Mouse (Mus musculus): ENCODE measurements around the gene Dapl1. TPM values are rescaled to one million over a fixed set of nuclear protein-coding genes. Genes with fewer than 3 reads are reported as not detected.

Gene Dapl1
- total RNA-seq, 2 experiments from 2014 or later = 0.81 to 1.8 TPM

DNA sequence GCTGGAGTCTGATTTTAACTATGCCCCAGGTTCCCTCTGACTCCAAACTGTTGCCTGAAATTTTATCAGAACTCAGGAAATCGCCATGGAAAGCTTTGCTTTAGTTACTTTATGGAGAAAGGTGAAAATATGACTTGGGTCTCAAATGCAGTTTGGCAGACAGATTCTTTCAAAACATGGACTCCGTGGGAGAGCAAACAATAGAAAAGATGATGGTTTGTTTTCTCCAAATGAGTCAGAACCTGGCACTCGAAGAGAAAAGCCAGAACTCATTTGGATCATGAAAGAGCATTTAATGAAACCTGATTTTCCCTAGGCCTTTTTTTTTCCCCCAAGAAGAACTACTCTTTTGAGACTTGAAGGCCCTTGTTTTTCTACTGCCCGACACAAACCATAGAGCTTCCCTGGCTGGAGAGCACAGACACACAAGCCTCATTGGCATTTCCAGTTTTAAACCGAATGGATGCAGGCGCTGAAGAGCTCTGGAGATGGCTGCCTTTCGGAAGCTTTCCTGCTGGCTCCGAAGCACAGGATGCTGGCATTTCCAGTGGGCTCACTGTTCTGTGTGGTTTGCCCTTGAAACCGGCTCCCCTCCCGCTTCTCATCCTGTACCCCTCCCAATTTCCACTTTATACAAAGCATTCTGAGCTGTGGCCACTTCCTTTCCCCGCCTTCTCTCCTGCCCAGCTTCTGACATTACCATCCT lies 14.0 kb upstream of the Dapl1 start:
- intact Hi-C loops (cut with DNase I) = no loop called here

DNA sequence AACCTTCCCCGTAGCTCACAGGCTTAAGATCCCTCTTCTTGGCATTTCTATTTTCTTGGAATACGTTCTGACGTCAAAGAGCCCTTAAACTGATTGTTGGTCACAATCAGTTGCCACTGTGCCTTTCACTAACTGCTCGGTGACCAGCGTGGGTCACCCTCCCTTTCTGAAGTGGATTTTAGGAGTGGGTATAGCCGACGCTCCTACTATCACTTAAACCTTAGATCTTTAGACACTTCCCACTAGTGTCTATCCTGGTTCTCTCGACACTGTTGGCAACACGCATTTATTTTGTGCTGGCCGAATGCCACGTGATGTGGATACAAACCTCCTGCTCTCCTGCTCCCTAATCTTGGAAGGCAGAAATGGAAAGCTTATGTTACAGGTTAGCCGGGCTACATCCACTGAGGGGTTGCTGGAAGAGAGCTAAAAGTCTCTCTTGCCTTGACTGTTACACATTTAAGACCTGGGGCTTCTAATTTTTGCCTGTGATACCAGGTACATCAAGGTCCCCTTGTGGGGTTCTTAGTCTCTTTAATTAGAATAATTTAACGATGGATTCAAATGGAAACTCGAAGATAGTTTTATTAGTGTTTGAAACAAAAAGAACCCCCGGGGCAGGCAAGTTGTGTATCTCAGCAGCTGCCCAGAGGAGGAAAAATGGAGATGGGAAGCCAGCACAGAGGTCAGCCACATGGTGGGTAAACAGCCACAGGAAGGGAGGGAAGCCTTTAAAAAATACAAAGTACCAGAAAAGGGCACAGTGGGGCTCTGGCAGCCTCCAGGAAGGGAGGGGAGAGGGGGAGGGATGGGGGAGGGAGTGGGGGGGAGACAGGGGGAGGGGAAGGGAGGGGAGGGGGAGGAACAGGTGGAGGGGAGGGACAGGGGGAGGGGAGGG lies 13.2 kb upstream of the Dapl1 start:
- no peak for DNase-seq (ENCODE audit: low spot score in 2 of 2)
- intact Hi-C loops (cut with DNase I) = no loop called here

More for the DNA sequence above, 14.0 kb upstream of the Dapl1 start:
- no peak for DNase-seq (ENCODE audit: low spot score in 2 of 2)

- intact Hi-C loops (cut with DNase I) = no loop called here
- DNase-seq (ENCODE audit: low spot score in 2 of 2) = no peak
Observed at GRCm38 (mm10) chr2:59474336-59474735, 10.1 kb upstream of the Dapl1 start.

- intact Hi-C loops (cut with DNase I) = no loop called here
Observed at GRCm38 (mm10) chr2:59485080-59485479, 627 bp downstream of the Dapl1 start.

GRCm38 (mm10) chr2:59485657-59486056 lies 1.2 kb downstream of the Dapl1 start:
- intact Hi-C loops (cut with DNase I) = no loop called here
- DNase-seq (ENCODE audit: low spot score in 2 of 2) = no peak

More at GRCm38 (mm10) chr2:59485080-59485479, 627 bp downstream of the Dapl1 start:
- DNase-seq (ENCODE audit: low spot score in 2 of 2) = no peak

DNA sequence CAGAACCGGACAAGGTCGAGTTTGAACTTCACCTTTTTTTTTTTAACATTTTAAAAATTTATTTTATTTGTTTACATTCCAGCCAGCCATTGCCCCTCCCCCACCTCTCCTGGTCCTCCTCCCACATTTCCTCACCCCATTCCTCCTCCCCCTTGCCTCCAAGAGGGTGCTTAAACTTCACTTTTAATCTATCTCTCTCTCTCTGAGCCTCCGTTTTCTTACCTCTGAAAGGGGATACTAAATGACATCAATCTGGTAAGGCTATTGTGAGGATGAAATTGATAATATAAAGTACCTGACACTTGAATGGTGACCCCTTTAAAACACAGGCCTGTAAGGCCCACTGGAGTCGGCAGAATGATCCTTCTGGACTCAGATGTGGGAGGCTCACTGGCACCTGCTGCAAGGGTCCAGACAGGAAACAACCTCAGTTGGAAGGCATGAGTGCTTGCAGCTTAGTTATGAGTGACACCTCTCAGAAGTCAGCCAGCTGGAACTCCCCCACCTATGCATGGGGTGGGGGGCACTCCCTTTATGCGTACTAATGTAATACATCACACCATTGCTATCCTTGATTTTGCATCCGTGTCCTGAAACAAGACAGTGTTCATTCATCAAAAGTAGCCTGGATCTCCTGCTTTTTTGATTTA lies 1.9 kb downstream of the Dapl1 start:
- DNase-seq (ENCODE audit: low spot score in 2 of 2) = no peak
- intact Hi-C loops (cut with DNase I) = no loop called here

DNA sequence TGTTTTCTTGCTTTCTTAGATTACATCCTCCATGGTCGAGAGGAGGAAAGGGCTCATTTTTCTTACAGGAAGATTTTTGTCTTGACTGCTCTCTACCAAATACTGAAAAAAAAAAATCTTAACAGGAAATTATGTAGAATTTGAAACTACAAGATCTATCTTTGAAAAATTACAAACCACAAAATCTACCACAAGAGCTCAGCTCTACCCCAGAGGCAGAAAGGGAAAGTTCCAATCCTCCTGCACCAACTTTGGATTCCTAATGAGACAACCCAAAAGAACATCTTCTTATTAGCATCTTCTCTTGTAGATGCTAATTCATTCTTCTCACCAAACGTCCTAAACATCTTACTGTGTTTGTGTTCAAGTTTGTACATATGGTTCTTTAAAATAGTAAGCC lies 3.8 kb downstream of the Dapl1 start:
- intact Hi-C loops (cut with DNase I) = no loop called here
- no peak for DNase-seq (ENCODE audit: low spot score in 2 of 2)

GRCm38 (mm10) chr2:59490353-59490752 lies 5.9 kb downstream of the Dapl1 start:
- intact Hi-C loops (cut with DNase I) = no loop called here
- no peak for DNase-seq (ENCODE audit: low spot score in 2 of 2)

- no peak for DNase-seq (ENCODE audit: low spot score in 2 of 2)
- intact Hi-C loops (cut with DNase I) = no loop called here
Observed at GRCm38 (mm10) chr2:59493445-59494085, 9.1 kb downstream of the Dapl1 start.

- intact Hi-C loops (cut with DNase I) = no loop called here
- no peak for DNase-seq (ENCODE audit: low spot score in 2 of 2)
Observed at GRCm38 (mm10) chr2:59499146-59499545, 14.7 kb downstream of the Dapl1 start.

GRCm38 (mm10) chr2:59499717-59500116 lies 15.3 kb downstream of the Dapl1 start:
- intact Hi-C loops (cut with DNase I) = no loop called here
- DNase-seq (ENCODE audit: low spot score in 2 of 2) = no peak

DNA sequence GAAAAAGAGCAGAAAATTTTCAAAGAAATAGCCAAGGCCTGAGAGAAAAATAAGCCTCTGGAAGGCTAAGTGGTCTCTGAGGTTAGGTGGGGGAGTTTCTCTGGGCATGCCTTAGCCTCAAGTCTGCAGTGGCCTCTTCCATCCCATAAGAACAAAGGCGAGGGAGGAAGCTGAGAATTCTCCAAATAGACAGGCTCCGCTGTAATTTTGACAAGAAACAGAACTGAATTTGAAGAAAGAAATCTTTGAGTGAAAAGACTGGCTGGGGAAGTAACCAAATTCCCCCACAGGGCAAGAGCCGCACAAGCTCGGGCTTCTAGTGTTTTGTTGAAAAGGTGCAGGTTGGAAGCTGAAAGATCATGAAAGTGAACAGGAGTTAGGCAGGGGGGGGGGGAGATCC lies 24.6 kb downstream of the Dapl1 start:
- DNase-seq (ENCODE audit: low spot score in 2 of 2) = no peak
- intact Hi-C loops (cut with DNase I) = no loop called here

DNA sequence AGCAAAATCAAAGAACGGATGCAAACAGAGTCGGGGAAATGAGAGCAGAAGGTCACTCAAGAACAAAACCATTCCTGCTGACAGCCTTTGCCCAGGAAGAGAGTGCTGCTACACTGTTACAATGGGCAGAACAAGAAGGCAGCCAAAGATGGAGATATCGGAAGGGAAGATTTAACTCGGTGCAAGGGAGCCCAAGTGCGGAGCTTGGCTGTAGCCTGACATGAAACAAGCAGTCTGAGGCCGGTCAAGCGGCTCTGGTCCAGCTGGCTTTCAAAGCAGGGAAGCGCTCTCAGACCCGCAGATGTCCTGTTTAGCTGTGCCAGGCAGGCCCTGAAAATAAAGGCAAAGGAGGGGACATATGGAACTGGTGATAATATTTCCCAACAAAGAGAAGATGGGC lies 26.0 kb downstream of the Dapl1 start:
- DNase-seq (ENCODE audit: low spot score in 2 of 2) = no peak
- intact Hi-C loops (cut with DNase I) = no loop called here

- intact Hi-C loops (cut with DNase I) = no loop called here
- DNase-seq (ENCODE audit: low spot score in 2 of 2) = no peak
Observed at GRCm38 (mm10) chr2:59510882-59511281, 26.4 kb downstream of the Dapl1 start.

GRCm38 (mm10) chr2:59520663-59521062 lies 36.2 kb downstream of the Dapl1 start:
- intact Hi-C loops (cut with DNase I) = loop anchor here (10.0 kb wide), 1 partner anchor 684 kb away; the partner anchor contains the start of genes Baz2b and March7

GRCm38 (mm10) chr2:59522079-59522684 lies 37.7 kb downstream of the Dapl1 start:
- intact Hi-C loops (cut with DNase I) = loop anchor here (10.0 kb wide), 1 partner anchor 683 kb away; the partner anchor contains the start of genes Baz2b and March7
- DNase-seq (ENCODE audit: low spot score in 2 of 2) = peak; percentile 64 to 77

More at GRCm38 (mm10) chr2:59520663-59521062, 36.2 kb downstream of the Dapl1 start:
- no peak for DNase-seq (ENCODE audit: low spot score in 2 of 2)

GRCm38 (mm10) chr2:59523526-59523925 lies 39.1 kb downstream of the Dapl1 start:
- no peak for DNase-seq (ENCODE audit: low spot score in 2 of 2)
- intact Hi-C loops (cut with DNase I) = loop anchor here (10.0 kb wide), 1 partner anchor 681 kb away; the partner anchor contains the start of genes Baz2b and March7

- DNase-seq (ENCODE audit: low spot score in 2 of 2) = no peak
- intact Hi-C loops (cut with DNase I) = loop anchor here (10.0 kb wide), 1 partner anchor 678 kb away; the partner anchor contains the start of genes Baz2b and March7
Observed at GRCm38 (mm10) chr2:59526893-59527292, 42.4 kb downstream of the Dapl1 start.

- intact Hi-C loops (cut with DNase I) = loop anchor here (10.0 kb wide), 2 partner anchors 675 to 885 kb away; partner anchors contain the start of genes Baz2b and March7
- DNase-seq (ENCODE audit: low spot score in 2 of 2) = no peak
Observed at GRCm38 (mm10) chr2:59529574-59530080, 45.2 kb downstream of the Dapl1 start.

Data from left cerebral cortex, postnatal 36 days (tissue).